Mouse (Mus musculus) embryo, embryonic 9.5 days (tissue): ENCODE data around the gene Plbd2.
A peak's percentile ranks its signal among the peaks of the same experiment; 100 is the strongest.

ENCODE experiments used
- DNase-seq: peaks from one replicate; pipeline ENCODE4 v3.0.0-alpha.2; 2017; ENCODE audit errors: extremely low spot score

Gene Plbd2

DNA sequence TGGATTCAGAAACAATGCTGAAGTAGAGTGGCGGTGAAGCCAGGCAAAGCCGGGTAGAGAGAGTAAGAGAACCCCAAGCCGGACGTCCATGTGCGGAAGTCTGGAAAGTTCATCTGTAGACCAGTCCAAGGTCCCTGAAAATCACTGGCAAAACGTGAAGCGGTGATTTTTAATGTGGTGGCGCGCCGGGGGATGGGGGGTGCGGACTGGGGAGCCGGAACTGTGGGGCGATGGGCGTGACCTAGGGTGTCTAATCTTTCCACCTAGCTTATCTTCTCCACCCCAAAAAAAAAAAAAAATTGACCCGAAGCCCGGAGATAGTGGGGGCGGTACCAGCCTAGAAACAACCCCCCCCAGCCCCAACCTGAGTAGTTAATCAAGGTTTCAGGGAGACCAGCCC lies 65.9 kb downstream of the Plbd2 start:
- no peak for DNase-seq

DNA sequence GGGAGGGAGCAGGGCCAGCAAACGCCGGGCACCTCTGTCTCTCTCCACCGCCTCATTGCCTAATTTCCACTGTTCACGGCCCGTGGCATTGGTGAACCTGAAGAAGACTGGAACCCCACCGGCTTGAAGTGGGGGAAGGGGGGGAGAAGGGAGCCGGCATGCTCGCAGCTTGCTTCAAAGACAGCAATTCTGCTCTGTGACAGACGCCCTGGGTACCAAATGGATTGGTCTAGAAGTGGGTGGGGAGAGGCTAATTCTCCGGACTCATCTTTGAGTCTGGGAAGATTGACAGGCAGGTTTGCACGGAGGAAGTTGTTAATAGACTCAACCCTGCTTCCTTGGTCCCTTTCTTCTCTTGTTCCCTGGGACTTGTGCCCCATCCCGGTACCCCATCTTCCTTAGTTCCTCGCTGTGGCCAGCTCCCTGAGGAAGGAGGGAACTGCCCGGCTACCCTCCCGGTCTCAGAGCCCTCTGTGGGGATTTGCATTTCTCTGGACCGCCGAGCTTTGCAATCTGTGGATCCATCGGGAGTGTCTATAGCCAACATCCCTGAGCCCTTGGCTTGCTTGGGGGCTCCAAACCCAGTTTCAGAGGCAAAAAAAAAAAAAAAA lies 66.4 kb downstream of the Plbd2 start:
- peak; percentile 44 for DNase-seq

DNA sequence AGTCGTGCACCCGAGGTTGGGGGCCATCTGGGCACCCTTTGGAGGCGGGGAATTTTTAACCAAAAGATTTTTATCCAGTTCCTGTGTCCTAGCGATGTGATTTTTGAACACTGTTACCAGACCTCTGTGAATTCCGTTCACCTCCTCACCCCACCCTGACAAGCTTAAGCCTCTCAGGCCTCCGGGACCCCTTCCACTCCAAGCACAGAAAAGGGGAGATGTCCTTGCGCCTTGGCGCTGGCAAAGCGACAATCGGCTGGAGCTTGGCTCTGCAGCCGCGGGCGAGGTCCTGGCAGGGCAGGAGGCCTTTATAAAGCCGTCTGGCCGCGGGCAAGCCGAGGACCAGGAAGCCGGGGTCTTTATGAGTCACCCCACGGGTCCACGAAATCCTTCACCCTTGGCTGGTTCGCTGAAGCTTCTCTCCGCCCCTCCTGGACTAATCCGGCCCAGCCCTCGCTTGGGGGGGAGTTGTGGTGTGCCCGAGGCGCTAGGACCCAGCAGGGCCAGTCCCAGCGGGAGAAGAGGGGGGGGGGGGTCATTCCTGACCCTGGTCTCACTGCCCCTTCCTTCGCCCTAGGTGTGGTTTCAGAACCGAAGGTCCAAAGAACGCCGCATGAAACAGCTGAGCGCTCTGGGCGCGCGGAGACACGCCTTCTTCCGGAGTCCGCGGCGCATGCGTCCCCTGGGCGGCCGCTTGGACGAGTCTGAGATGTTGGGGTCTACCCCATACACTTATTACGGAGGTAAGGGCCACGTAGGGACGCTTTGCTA lies 67.5 kb downstream of the Plbd2 start:
- peak; percentile 60 for DNase-seq

GRCm38 (mm10) chr5:120435006-120435681 lies 68.3 kb downstream of the Plbd2 start:
- peak; percentile 42 for DNase-seq

DNA sequence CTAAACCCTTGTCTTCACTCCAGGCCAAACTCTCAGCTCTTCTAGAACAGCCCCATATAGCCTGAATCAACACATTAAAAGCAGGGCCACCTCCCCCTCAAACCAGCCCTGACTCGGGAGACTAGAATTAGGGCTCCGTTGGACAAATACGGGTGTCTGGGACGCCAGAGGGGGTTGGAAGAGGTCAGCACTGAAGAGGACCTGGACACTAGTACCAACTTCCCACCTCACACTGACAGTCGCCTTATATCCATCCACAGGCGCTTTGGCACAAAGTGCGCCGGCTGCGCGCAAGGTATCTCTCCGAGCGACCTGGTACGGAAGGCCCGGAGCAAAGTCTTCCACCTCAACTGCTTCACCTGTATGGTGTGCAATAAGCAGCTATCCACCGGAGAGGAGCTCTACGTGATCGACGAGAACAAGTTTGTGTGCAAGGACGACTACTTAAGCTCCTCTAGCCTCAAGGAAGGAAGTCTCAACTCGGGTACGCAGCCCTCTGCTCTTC lies 69.1 kb downstream of the Plbd2 start:
- DNase-seq = no peak
